Mouse (Mus musculus): Measurements from ENCODE around the gene Col2a1.

The Col2a1 gene

DNA sequence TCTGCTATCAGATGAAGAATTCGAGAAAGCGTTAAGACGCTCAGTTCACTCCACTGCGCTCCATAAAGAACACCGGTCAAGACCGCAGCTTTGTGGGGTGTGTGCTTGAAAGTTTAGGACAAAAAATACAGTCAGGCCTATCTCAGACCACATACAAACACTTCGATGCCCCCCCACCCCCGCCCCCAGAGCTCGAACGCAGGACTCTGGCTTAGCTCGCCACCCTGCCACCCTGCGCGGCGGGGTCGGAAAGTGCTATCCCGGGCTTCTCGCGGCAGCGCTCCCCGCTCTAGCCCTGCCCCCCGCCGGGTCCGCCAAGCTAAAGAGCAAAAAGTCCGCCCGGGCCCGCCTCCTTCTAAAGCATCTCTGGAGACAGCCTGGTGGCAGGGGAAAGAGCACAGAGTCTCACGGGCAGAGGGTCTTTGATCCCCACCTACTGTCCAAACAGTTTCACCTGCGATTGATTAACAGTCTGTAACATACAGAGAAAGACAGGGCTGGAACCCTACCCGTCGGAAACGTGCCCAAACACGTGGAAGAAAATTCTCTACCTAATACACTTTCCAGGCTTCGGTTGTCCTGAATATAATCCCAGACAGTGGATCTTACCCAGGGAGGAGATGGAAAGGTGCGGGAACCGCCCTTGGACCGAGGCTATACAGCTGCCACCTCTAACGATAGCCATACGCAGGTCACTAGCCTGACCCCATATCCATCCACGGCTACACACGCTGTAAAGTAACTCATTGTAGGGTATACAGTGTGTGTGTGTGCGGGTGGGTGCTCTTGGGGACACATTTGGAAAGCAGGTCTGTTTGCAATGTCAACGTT, 1.3 kb downstream of the Col2a1 start:
- in situ Hi-C loops (cut with MboI, MseI), result no loop called here

- in situ Hi-C loops (cut with MboI, MseI), result no loop called here
Measured at GRCm38 (mm10) chr15:98002113-98002990, 2.1 kb downstream of the Col2a1 start.

DNA sequence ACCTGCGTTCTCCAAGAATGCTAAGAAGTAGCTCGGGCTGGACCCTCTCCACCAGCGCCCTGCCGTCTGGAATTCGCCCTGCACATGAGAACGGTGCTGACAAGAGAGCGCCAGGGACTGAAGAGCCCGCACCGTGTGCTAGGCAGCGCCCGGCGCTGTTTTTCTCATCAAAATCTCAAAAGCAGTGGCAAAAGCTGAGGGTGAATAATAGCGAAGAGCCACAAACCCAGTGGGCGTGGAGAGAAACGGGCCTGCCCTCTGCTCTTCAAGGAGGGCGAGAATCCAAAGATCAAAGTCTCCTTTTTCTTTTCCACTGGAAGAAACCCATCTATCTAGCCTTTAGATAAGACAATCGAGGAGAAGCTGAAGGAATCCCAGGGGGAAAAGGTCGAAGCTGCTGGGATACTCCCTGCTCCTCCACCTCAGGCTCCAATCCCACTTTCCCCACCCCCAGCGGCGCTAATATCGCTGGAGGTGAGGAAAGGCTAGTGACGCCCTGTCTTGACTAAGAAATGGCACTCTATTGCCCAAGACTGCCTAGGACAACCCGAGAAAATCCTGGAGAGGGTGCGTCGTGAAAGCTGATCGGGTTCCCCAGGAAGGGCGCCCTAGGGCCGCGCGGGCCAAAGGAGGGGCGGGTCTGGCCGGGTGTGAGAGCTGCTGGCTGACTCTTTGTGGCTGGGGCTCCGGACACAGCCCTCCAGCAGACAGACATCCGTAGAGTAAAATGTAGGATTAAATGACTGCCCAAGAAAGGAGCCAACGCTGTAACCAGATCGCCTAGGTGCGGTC, 3.0 kb downstream of the Col2a1 start:
- in situ Hi-C loops (cut with MboI, MseI), result no loop called here

- in situ Hi-C loops (cut with MboI, MseI), result no loop called here
Measured at GRCm38 (mm10) chr15:97999991-98000390, 4.5 kb downstream of the Col2a1 start.

GRCm38 (mm10) chr15:97999546-97999945, 4.9 kb downstream of the Col2a1 start:
- in situ Hi-C loops (cut with MboI, MseI), result no loop called here

- in situ Hi-C loops (cut with MboI, MseI), result no loop called here
Measured at GRCm38 (mm10) chr15:97996716-97997256, 7.7 kb downstream of the Col2a1 start.

DNA sequence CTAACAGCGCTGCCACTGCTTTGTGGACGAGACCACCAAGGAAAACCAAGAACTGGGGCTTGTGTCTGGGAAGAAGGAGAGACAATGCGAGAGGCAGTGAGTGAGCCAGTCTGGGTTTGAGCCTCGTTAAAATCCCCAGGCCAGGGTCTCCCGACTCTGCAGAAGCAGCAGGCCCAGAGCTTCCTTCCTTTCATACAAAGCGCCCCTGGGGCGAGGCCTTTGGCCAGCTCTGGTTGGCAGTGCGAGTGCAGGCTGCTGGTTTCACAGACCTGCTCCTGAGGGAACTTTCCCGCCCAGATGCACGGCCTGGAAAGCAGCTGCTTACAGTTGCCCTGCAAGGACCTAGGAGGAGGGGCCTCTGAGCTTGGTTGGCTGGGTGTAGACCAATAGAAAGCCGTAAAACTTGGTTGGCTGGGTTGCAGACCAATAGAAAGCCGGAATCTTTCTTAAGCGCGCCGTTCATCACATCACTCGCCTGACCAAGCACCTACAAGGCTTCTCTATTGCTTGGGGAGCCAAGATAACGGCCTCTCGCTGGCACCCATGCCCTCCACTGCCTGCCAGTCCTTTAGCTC, 11.7 kb downstream of the Col2a1 start:
- in situ Hi-C loops (cut with MboI, MseI), result no loop called here

GRCm38 (mm10) chr15:97992027-97992711, 12.3 kb downstream of the Col2a1 start:
- in situ Hi-C loops (cut with MboI, MseI), result no loop called here

DNA sequence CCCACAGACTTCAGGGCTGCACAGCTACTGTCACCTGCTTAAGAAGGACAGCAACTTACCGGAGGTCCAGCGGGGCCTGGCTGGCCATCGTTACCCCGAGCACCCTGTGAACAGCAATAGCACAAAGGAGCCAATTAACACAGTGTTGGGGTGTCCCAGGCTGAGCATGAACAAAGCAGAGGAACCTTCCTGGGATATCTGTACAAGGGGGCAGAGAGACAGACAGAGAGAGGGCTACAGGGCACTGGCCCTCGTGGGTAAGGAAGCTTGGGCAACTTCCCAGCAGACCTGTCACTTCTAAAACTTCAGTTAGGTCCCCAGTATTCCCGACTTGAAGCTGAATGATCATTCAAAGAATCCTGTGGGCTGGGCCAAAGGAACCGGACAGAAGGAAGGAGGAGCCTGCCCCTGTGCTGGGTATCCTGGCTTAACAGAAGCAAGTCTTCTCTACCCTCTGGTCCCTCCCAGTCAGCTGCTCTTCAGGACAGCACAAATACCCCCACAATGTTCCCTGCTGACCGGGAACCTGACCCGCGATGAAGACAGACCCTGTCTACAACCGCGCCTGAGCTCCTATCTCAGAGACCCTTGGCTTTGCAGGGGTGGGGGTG, 13.1 kb downstream of the Col2a1 start:
- in situ Hi-C loops (cut with MboI, MseI), result no loop called here

GRCm38 (mm10) chr15:97990721-97991120, 13.8 kb downstream of the Col2a1 start:
- in situ Hi-C loops (cut with MboI, MseI), result no loop called here

GRCm38 (mm10) chr15:97990124-97990523, 14.4 kb downstream of the Col2a1 start:
- in situ Hi-C loops (cut with MboI, MseI), result no loop called here

DNA sequence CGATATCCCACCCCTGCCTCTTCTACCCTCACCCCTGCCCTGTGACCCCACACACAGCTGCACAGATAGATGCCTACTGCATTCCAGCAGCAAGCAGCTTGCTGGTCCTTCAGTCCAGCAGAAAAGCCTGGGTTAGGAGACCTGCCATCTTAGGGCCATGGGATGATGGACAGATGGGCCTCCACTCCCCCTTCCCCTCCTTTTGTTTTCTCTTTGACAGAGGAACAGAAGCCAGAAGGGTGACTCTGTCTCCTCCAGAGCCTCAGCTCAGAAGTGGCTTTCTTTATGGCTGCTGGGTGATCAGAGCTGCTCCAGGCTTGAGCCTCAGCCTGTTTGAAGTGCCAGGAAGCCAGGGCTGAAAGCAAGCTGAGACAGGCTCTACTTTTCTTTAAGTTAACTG, 15.0 kb downstream of the Col2a1 start:
- in situ Hi-C loops (cut with MboI, MseI), result no loop called here

GRCm38 (mm10) chr15:97981560-97981959, 22.9 kb downstream of the Col2a1 start:
- in situ Hi-C loops (cut with MboI, MseI), result no loop called here

DNA sequence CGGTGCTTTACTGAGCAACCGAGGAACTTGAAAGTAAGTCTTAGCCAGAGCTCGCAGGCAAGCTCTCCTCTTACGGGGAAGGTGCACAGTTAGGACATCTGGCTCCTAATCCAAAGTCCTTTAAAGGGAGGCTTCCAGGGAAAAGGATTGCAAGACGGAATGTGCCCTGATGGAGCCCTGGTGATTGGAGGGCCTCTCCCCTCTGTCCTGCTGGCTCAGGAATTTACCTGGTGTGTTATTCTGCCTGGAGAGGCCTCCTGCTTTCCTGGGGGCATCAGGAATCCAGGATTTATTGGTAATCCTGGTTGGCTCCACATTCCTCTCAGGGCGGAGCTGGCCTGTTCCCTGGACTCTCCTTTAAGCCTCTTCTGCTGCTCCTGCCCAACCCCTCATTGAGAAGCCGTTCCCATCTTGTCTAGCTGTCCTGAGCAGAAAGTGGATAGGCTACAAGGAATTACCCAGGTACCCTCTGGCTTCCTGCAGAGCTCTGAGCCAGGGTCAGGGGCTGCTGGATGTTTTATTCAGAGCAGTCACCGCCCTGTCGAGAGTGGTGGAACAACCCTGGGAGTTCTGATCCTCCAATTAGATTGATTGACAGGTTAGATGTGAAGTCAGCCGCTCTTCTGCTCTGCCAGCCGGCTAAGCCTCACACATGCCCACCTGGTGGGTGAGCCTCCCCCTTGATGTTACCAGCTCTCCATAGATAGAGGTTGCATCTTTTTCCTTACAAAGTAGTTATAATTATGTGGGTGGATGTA, 31.1 kb downstream of the Col2a1 start:
- in situ Hi-C loops (cut with MboI, MseI), result loop anchor here (5.0 kb wide), 1 partner anchor 111 kb away; no protein-coding TSS in a partner anchor

DNA sequence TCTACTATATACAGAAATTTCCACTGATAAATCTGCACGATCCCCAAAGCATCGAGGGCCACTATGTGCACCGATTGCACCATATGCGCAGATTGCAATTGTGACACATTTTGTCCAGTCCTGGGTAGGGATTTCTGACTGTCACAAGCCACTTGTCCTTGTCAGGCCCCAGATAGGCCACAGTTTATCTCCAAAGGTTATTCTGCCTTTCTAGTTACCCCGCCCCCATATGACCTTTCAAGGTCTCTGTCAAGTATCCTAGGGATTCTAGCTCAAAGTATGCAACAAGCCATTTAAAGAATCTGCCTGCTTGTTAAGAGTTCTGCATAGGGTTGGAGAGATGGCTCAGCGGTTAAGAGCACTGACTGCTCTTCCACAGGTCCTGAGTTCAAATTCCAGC, 31.9 kb downstream of the Col2a1 start:
- in situ Hi-C loops (cut with MboI, MseI), result loop anchor here (5.0 kb wide), 1 partner anchor 110 kb away; no protein-coding TSS in a partner anchor

- in situ Hi-C loops (cut with MboI, MseI), result loop anchor here (5.0 kb wide), 1 partner anchor 108 kb away; no protein-coding TSS in a partner anchor
Measured at GRCm38 (mm10) chr15:97970299-97970698, 34.2 kb downstream of the Col2a1 start.

DNA sequence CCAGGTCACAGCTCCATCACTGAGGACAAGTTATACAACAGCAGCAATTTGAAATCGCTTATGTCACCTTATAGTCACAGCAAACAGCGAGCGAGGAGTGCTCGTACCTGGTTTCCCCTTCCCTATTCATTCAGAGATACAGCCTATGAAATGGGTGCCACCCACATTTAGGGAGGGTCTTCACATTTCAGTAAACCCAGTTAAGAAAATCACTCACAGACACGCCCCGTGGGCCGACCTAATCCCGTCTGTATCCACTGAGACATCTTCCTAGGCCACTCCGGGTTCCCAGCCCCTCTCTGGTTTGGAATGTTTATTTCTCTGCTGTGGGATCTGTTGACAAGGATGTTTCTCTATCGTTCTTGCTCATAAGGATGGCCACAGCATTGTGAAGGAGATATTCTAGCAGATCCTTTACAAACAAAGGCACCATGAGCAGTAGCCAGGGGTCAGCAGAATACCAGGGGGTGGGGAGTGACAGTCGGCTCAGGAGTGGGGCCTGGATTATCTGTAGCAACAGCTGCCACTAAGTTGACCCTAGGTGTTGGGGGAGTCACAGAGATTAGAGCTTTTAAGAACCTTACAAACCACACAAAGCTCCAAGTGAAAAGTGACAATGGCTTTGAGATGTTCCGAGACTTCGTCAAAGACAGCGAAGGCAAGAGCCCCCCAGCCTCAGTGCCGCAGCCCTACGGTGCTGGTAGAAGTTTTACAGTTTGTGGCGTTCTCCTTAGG, 39.0 kb downstream of the Col2a1 start:
- in situ Hi-C loops (cut with MboI, MseI), result no loop called here

- in situ Hi-C loops (cut with MboI, MseI), result no loop called here
Measured at GRCm38 (mm10) chr15:97964836-97965187, 39.7 kb downstream of the Col2a1 start.
